Mouse (Mus musculus) lung, postnatal 0 days (tissue): ENCODE data around the gene Fars2.

Experiments
- CTCF ChIP-seq: IDR thresholded peaks from 2 replicates; pipeline ENCODE4 v1.5.1; 2016; ENCODE audit warnings: antibody characterized with exemption, mild to moderate bottlenecking
- EP300 ChIP-seq: IDR thresholded peaks from 2 replicates; pipeline ENCODE4 v1.6.1; 2016; ENCODE audit warnings: antibody characterized with exemption, mild to moderate bottlenecking, control low read depth

- no peak for TF ChIP-seq CTCF
- TF ChIP-seq EP300, result no peak
Measured at GRCm38 (mm10) chr13:36513126-36513525, 395.9 kb downstream of the Fars2 start.
